Mouse (Mus musculus) embryonic facial prominence, embryonic 10.5 days (tissue): Measurements from ENCODE around the gene Limk1. TPM values are rescaled to one million over a fixed set of nuclear protein-coding genes. Genes with fewer than 3 reads are reported as not detected.
A peak's percentile ranks its signal among the peaks of the same experiment; 100 is the strongest.

Experiments
- DNase-seq: peaks from one replicate; pipeline ENCODE4 v3.0.0-alpha.2; 2017; ENCODE audit warnings: low spot score
- H3K27ac ChIP-seq: fragments of 300-500 bp; sonication (generic); replicated peaks from 2 replicates; pipeline ENCODE4 v1.5.1; 2016; ENCODE audit warnings: mild to moderate bottlenecking
- H3K27me3 ChIP-seq: fragments of 300-500 bp; sonication (generic); replicated peaks from 2 replicates; pipeline ENCODE4 v1.6.1; 2016; ENCODE audit warnings: low read depth, mild to moderate bottlenecking; ENCODE audit not compliant: poor library complexity, severe bottlenecking
- H3K36me3 ChIP-seq: fragments of 300-500 bp; sonication (generic); replicated peaks from 2 replicates; pipeline ENCODE4 v1.6.1; 2016; ENCODE audit warnings: mild to moderate bottlenecking, moderate library complexity
- H3K4me1 ChIP-seq: fragments of 300-500 bp; sonication (generic); 2 replicates; pipeline ENCODE4 v1.6.1; 2016
- H3K4me3 ChIP-seq: fragments of 300-500 bp; sonication (generic); 2 replicates; pipeline ENCODE4 v1.5.1; 2016; ENCODE audit warnings: mild to moderate bottlenecking, moderate library complexity
- H3K9me3 ChIP-seq: fragments of 300-500 bp; sonication (generic); 2 replicates; pipeline ENCODE4 v1.6.1; 2016; ENCODE audit warnings: mild to moderate bottlenecking
- WGBS: fragments of 180-500 bp; shearing (Covaris S2); methylation state at CpG from one replicate; pipeline ENCODE4 v1.1.7; 2016; 5-methylcytosine and 5-hydroxymethylcytosine counted together
- polyA plus RNA-seq: library from polyadenylated mRNA; unstranded; fragments of >200 nt; fragmentation: Nextera tagmentation; extraction: Ambion mirVana; gene quantifications from 2 replicates; pipeline ENCODE4 v1.2.1, GENCODE M21; 2016

Gene Limk1
- polyA plus RNA-seq, 1 experiment from 2014 or later = 5.9 TPM

DNA sequence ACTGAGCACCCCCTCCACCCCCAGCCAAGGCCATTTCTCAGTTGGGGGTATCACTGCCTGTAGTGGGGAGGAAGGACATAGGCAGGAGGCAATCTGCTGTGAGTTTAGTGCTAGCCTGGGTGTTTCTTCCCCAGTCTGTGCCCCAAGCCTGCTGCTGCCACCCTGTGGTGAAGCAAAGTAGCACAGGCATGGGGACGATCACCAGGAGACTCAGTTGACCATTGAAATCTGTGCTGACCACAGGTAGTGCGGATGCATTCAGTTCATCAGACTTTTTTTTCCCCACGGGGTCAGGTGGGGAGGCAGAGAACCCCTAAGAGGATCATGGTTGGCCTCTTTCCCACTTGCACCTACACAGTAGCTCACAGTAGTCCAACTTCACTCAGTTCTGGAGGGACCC, 71.3 kb downstream of the Limk1 start:
- no peaks in the 10 kb centered on the region for H3K4me1 ChIP-seq
- 49% methylated on average over 3 of the region's 3 CpGs for WGBS
- peak; percentile 60 for DNase-seq
- no peak overlapping the region for H3K27ac ChIP-seq
- peaks cover 78% of the 10 kb centered on the region for H3K36me3 ChIP-seq
- H3K4me3 ChIP-seq = no peak overlapping the region
- no peaks in the 10 kb centered on the region for H3K9me3 ChIP-seq
- no peaks in the 10 kb centered on the region for H3K27me3 ChIP-seq

GRCm38 (mm10) chr5:134615780-134616179, 72.6 kb downstream of the Limk1 start:
- no peak for DNase-seq
- Histone ChIP-seq H3K9me3 (no peaks in the 10 kb centered on the region), H3K4me3 (no peak overlapping the region), H3K27ac (no peak overlapping the region), H3K36me3 (peaks cover 65% of the 10 kb centered on the region), H3K27me3 (no peaks in the 10 kb centered on the region), H3K4me1 (no peaks in the 10 kb centered on the region)
- WGBS = 69% methylated on average over 4 of the region's 4 CpGs

DNA sequence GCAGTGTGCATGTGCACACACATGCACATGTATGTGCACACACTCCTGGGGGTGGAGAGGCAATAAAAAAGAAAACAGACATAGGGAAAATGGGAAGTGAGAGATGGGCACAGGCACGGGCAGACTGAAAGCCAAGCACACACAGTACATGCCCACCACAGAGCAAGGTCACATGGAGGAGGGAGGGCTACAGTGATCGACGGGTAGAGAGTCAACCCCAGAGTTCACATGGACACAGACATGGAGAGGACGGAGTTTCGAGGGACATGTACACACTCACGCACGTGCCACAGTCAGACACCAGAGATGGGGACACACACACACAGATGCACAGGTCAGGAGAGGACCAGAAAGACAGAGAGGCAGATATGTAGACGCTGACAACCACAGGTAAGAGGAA, 73.0 kb downstream of the Limk1 start:
- H3K27ac ChIP-seq = no peak overlapping the region
- no peak for DNase-seq
- peaks cover 61% of the 10 kb centered on the region for H3K36me3 ChIP-seq
- H3K4me3 ChIP-seq = no peak overlapping the region
- H3K27me3 ChIP-seq = no peaks in the 10 kb centered on the region
- H3K9me3 ChIP-seq = no peaks in the 10 kb centered on the region
- H3K4me1 ChIP-seq = no peaks in the 10 kb centered on the region
- 88% methylated on average over 8 of the region's 8 CpGs for WGBS

- H3K9me3 ChIP-seq = no peaks in the 10 kb centered on the region
- H3K27me3 ChIP-seq = no peaks in the 10 kb centered on the region
Measured at GRCm38 (mm10) chr5:134614802-134615201, 73.6 kb downstream of the Limk1 start, which contains the start of gene Lat2. TSS of gene Lat2 (minus strand) at chr5:134615025.

GRCm38 (mm10) chr5:134614296-134614695, 74.1 kb downstream of the Limk1 start:
- H3K9me3 ChIP-seq = no peaks in the 10 kb centered on the region
- H3K27me3 ChIP-seq = no peaks in the 10 kb centered on the region
- H3K4me1 ChIP-seq = no peaks in the 10 kb centered on the region
- 88% methylated on average over 8 of the region's 8 CpGs for WGBS
- peaks cover 50% of the 10 kb centered on the region for H3K36me3 ChIP-seq
- no peak overlapping the region for H3K27ac ChIP-seq
- no peak for DNase-seq
- no peak overlapping the region for H3K4me3 ChIP-seq

More at GRCm38 (mm10) chr5:134614802-134615201, 73.6 kb downstream of the Limk1 start, which contains the start of gene Lat2:
- Histone ChIP-seq H3K27ac (no peak within 1 kb of the TSS), H3K4me1 (no peaks in the 10 kb centered on the region), H3K4me3 (no peak within 1 kb of the TSS), H3K36me3 (peaks cover 56% of the 10 kb centered on the region)
- 93% methylated on average over 7 of the region's 7 CpGs for WGBS
- no peak for DNase-seq

GRCm38 (mm10) chr5:134613727-134614126, 74.7 kb downstream of the Limk1 start:
- peaks cover 45% of the 10 kb centered on the region for H3K36me3 ChIP-seq
- WGBS = 88% methylated on average over 9 of the region's 9 CpGs
- no peak for DNase-seq

DNA sequence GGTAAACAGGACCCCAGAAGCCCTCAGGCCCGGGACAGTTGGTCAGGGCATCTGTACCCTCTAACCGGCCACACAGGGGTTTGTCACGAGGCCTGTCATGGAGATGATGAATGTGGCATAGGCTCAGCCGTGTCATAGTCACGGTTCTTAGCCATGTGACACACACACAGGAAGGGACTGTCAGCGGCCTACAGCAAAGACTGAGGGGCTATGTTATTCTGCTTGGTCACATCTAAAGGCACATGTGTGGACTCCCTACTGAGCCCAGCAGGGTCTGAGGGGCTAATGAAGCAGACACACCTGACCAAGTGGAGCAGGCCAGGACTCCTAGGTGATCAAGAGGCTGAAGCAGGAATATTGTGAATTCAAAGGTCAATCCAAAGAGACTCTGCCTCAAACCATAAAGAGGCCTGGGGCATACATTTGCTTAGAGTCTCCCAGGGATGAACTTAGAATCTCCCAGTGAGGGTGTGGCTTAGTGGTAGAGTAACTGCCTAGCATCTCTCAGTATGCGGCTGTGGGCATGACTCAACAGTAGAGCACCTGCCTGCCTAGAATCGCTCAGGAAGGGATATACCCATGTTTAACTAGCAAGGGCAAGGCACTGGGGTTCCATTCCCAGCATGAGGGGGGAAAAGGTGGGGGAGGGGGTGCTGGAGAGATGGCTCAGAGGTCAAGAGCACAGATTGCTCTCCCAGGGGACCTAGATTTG, 76.4 kb downstream of the Limk1 start:
- H3K4me3 ChIP-seq = no peak overlapping the region
- no peak overlapping the region for H3K27ac ChIP-seq
- peaks cover 27% of the 10 kb centered on the region for H3K36me3 ChIP-seq
- DNase-seq = no peak
- H3K4me1 ChIP-seq = no peaks in the 10 kb centered on the region
- H3K9me3 ChIP-seq = no peaks in the 10 kb centered on the region
- H3K27me3 ChIP-seq = no peaks in the 10 kb centered on the region
- 71% methylated on average over 8 of the region's 8 CpGs for WGBS

More at GRCm38 (mm10) chr5:134613727-134614126, 74.7 kb downstream of the Limk1 start:
- Histone ChIP-seq H3K27ac (no peak overlapping the region), H3K4me3 (no peak overlapping the region), H3K9me3 (no peaks in the 10 kb centered on the region), H3K4me1 (no peaks in the 10 kb centered on the region), H3K27me3 (no peaks in the 10 kb centered on the region)

DNA sequence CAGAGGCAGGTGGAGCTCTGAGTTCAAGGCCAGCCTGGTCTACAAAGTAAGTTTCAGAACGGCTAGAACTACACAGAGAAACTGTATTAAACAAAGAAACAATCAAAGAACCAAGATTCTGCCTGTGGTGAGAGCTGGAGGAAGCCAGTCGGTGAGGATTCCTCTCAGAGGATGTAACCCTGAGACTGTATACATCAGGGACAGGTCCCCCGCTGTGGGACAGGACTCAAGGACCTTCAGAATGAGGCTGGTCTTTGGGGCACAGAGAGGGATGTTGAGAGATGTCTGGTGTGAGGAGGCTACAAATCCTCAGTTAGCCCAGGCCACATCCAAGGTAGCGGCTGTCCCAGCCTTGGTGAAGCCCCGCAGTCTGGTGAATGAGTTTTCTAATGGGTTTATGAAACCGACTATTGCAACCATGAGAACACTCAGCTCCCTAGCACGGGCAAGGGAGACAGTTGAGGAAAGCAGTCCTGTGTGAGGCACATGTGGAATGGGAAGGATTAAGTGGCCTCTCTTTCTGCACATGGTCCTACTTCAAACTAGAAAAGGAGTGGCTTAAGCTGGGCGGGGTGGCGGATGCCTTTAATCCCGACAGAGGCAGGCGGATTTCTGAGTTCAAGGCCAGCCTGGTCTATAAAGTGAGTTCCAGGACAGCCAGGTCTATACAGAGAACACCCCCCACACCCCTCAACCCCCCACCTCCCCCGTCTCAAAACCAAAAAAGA, 78.3 kb downstream of the Limk1 start:
- Histone ChIP-seq H3K4me3 (no peak overlapping the region), H3K27ac (no peak overlapping the region), H3K9me3 (no peaks in the 10 kb centered on the region), H3K4me1 (no peaks in the 10 kb centered on the region), H3K27me3 (no peaks in the 10 kb centered on the region), H3K36me3 (peaks cover 10% of the 10 kb centered on the region)
- DNase-seq = no peak
- WGBS = 85% methylated on average over 12 of the region's 12 CpGs

- Histone ChIP-seq H3K27ac (no peak overlapping the region), H3K27me3 (no peaks in the 10 kb centered on the region), H3K4me3 (no peak overlapping the region), H3K4me1 (no peaks in the 10 kb centered on the region), H3K36me3 (peaks cover 3% of the 10 kb centered on the region; the same call in 1 of the 2 replicates), H3K9me3 (no peaks in the 10 kb centered on the region)
- no peak for DNase-seq
- 70% methylated on average over 5 of the region's 5 CpGs for WGBS
Measured at GRCm38 (mm10) chr5:134607121-134607520, 81.3 kb downstream of the Limk1 start.

GRCm38 (mm10) chr5:134606314-134606713, 82.1 kb downstream of the Limk1 start:
- no peak for DNase-seq
- Histone ChIP-seq H3K9me3 (no peaks in the 10 kb centered on the region), H3K27me3 (no peaks in the 10 kb centered on the region), H3K36me3 (peaks cover 3% of the 10 kb centered on the region; the same call in 1 of the 2 replicates), H3K4me1 (no peaks in the 10 kb centered on the region), H3K27ac (no peak overlapping the region), H3K4me3 (no peak overlapping the region)

Other genes starting within 250 kb of the Limk1 start
- 114 and 122 TPM in 2 replicates for gene Gtf2ird1, start 231.9 kb downstream of the Limk1 start, polyA plus RNA-seq
- gene Clip2, start 136.2 kb downstream of the Limk1 start, polyA plus RNA-seq = 5.8 and 6.8 TPM in 2 replicates
- 0.10 TPM in 1 of 2 replicates, not detected in the other for gene Syna, start 128.4 kb downstream of the Limk1 start, polyA plus RNA-seq
- gene Rfc2, start 107.2 kb downstream of the Limk1 start, polyA plus RNA-seq = 414 and 415 TPM in 2 replicates
- 3.4 and 3.7 TPM in 2 replicates for gene Lat2, start 73.6 kb downstream of the Limk1 start, polyA plus RNA-seq
- 593 and 603 TPM in 2 replicates for gene Eif4h, start 49.1 kb downstream of the Limk1 start, polyA plus RNA-seq
- 2.4 and 3.9 TPM in 2 replicates for gene Eln, start 58.7 kb upstream of the Limk1 start, polyA plus RNA-seq
- not detected in 2 replicates for gene Tmem270, start 218.1 kb upstream of the Limk1 start, polyA plus RNA-seq
- gene Cldn13, start 226.9 kb upstream of the Limk1 start, polyA plus RNA-seq = 2.1 and 2.8 TPM in 2 replicates
- 14.8 and 17.0 TPM in 2 replicates for gene Mettl27, start 243.8 kb upstream of the Limk1 start, polyA plus RNA-seq